Mouse (Mus musculus) lung, postnatal 36 days (tissue): ENCODE measurements around the gene Hist1h2bb.
A peak's percentile ranks its signal among the peaks of the same experiment; 100 is the strongest.
"Not testable (repeated sequence)": the region's sequence is repeated elsewhere in the genome, so short reads cannot be mapped to it uniquely, and the experiment has no call there.

ENCODE experiments used
- DNase-seq: peaks from one replicate; pipeline ENCODE4 v3.0.0; 2022; ENCODE audit warnings: mixed read lengths

Hist1h2bb gene

GRCm38 (mm10) chr13:23746201-23747080, at the start of gene Hist1h2bb:
Hist1h2bb (plus strand) TSS chr13:23746734.
- peak; percentile 88 for DNase-seq

- peak; percentile 76 for DNase-seq
Measured at GRCm38 (mm10) chr13:23697491-23698299, 48.8 kb upstream of the Hist1h2bb start.

- DNase-seq = peak; percentile 99
Measured at GRCm38 (mm10) chr13:23698300-23698693, 48.2 kb upstream of the Hist1h2bb start, which contains the start of gene Hist1h4c. Hist1h4c (minus strand) TSS chr13:23698454.

- no peak for DNase-seq
Measured at GRCm38 (mm10) chr13:23698996-23699395, 47.5 kb upstream of the Hist1h2bb start.

GRCm38 (mm10) chr13:23699767-23700166, 46.8 kb upstream of the Hist1h2bb start:
- DNase-seq = no peak

- peak; percentile 92 for DNase-seq
Measured at GRCm38 (mm10) chr13:23700786-23701520, 45.6 kb upstream of the Hist1h2bb start.

GRCm38 (mm10) chr13:23702220-23702619, 44.3 kb upstream of the Hist1h2bb start:
- DNase-seq = no peak

GRCm38 (mm10) chr13:23702801-23703200, 43.7 kb upstream of the Hist1h2bb start:
- DNase-seq = not testable (repeated sequence)

GRCm38 (mm10) chr13:23705751-23706356, 40.7 kb upstream of the Hist1h2bb start:
- no peak for DNase-seq

GRCm38 (mm10) chr13:23706771-23707170, 39.8 kb upstream of the Hist1h2bb start:
- DNase-seq = no peak

- DNase-seq = no peak
Measured at GRCm38 (mm10) chr13:23708041-23708440, 38.5 kb upstream of the Hist1h2bb start.

- DNase-seq = no peak
Measured at GRCm38 (mm10) chr13:23708654-23709053, 37.9 kb upstream of the Hist1h2bb start.

GRCm38 (mm10) chr13:23709714-23710373, 36.7 kb upstream of the Hist1h2bb start:
- DNase-seq = no peak

GRCm38 (mm10) chr13:23710374-23711089, 36.0 kb upstream of the Hist1h2bb start, which contains the start of gene Hfe:
Hfe (minus strand) TSS chr13:23710854.
- DNase-seq = peak; percentile 72

- no peak for DNase-seq
Measured at GRCm38 (mm10) chr13:23716261-23717042, 30.1 kb upstream of the Hist1h2bb start.

GRCm38 (mm10) chr13:23717176-23717575, 29.4 kb upstream of the Hist1h2bb start:
- no peak for DNase-seq

- not testable (repeated sequence) for DNase-seq
Measured at GRCm38 (mm10) chr13:23717593-23718245, 28.8 kb upstream of the Hist1h2bb start.

GRCm38 (mm10) chr13:23724239-23724638, 22.3 kb upstream of the Hist1h2bb start:
- DNase-seq = no peak

- no peak for DNase-seq
Measured at GRCm38 (mm10) chr13:23725213-23725612, 21.3 kb upstream of the Hist1h2bb start.
